In the genomic region with DNA sequence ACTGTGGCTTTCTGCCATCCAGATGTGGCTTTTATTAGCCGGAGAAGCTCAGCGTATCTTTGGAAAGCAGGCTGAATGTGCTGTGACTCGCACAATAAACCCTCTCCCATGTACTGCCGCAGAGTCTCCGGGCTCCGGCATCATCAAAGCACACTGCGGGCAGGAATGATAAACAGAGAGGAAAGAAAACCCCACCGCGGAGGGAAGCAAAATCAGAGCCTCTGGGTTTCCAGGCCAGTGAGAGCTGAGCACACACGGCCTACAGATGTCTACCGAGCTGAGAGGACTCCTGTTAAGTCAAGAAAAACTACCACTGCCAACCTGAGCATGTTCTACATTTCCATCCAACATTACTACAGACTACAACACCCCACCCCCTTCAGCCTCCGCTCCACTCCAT, we compare ENCODE assay signal across 8 mouse cellular contexts. TPM values are rescaled to one million over a fixed set of nuclear protein-coding genes. Genes with fewer than 3 reads are reported as not detected.
DNase-seq lines count a peak whose midpoint lies in the region; ATAC-seq and TF ChIP-seq lines count a peak whose summit lies in the region.

No protein-coding gene starts in this region.

- TF ChIP-seq CTCF in cortical plate, adult 2 months (IDR thresholded peaks at IDR 0.05; ENCODE audit: extremely low read depth, insufficient read depth, low read length), result no peak

- no peak for ATAC-seq in heart, embryonic 12.5 days (ENCODE audit: insufficient number of reproducible peaks, low FRiP score)
- no peak for ATAC-seq in hindbrain, embryonic 11.5 days (ENCODE audit: low FRiP score)
- no peak for ATAC-seq in midbrain, embryonic 13.5 days

- DNase-seq in heart, postnatal 14 days, result no peak
- peak; percentile 27 for DNase-seq in hindbrain, embryonic 11.5 days (ENCODE audit: low spot score)
- no peak for DNase-seq in yolk sac, embryonic 10.5 days (ENCODE audit: low spot score)
- no peak for DNase-seq in spleen, adult 18-20 months
- no peak for DNase-seq in left cerebral cortex, postnatal 25 days (ENCODE audit: low spot score in 2 of 2)

- H3K4me3 ChIP-seq in heart, embryonic 12.5 days, result peak overlapping the region; percentile 30
- H3K4me3 ChIP-seq in cortical plate, adult 2 months (ENCODE audit: insufficient read depth, low read length), result peak overlapping the region; percentile 9; the same call in 1 of the 2 replicates
- peak overlapping the region; percentile 18; the same call in 1 of the 2 replicates for H3K4me3 ChIP-seq in hindbrain, embryonic 11.5 days (ENCODE audit: low read depth, low read length)
- H3K4me3 ChIP-seq in midbrain, embryonic 13.5 days (replicated peaks), result peak overlapping the region; percentile 8; the same call in 1 of the 2 replicates

- H3K4me2 ChIP-seq in heart, embryonic 12.5 days, result peak overlapping the region; percentile 80
- H3K4me2 ChIP-seq in hindbrain, embryonic 11.5 days (replicated peaks; ENCODE audit: low read depth, low read length), result peak overlapping the region; percentile 17
- peak overlapping the region; percentile 89 for H3K4me2 ChIP-seq in midbrain, embryonic 13.5 days (replicated peaks)

- H3K9me3 ChIP-seq in heart, embryonic 12.5 days (replicated peaks), result no peaks in the 10 kb centered on the region
- no peaks in the 10 kb centered on the region for H3K9me3 ChIP-seq in hindbrain, embryonic 11.5 days (ENCODE audit: control insufficient read depth, low read length)
- H3K9me3 ChIP-seq in midbrain, embryonic 13.5 days, result no peaks in the 10 kb centered on the region

- H3K27ac ChIP-seq in heart, embryonic 12.5 days (ENCODE audit: poor library complexity, severe bottlenecking), result peak overlapping the region; percentile 55
- no peak overlapping the region for H3K27ac ChIP-seq in cortical plate, adult 2 months (ENCODE audit: insufficient read depth, low read length)
- no peak overlapping the region for H3K27ac ChIP-seq in hindbrain, embryonic 11.5 days (ENCODE audit: low read depth, low read length)
- no peak overlapping the region for H3K27ac ChIP-seq in midbrain, embryonic 13.5 days

- peak overlapping the region; percentile 44 for H3K9ac ChIP-seq in heart, embryonic 12.5 days
- no peak overlapping the region; the same call in 1 of the 2 replicates for H3K9ac ChIP-seq in hindbrain, embryonic 11.5 days (ENCODE audit: low read depth, low read length)
- H3K9ac ChIP-seq in midbrain, embryonic 13.5 days (replicated peaks), result no peak overlapping the region

- H3K36me3 ChIP-seq in heart, embryonic 12.5 days, result peaks cover 3% of the 10 kb centered on the region; the same call in 1 of the 2 replicates
- H3K36me3 ChIP-seq in hindbrain, embryonic 11.5 days (ENCODE audit: control insufficient read depth, insufficient read depth, low read length), result no peaks in the 10 kb centered on the region
- no peaks in the 10 kb centered on the region for H3K36me3 ChIP-seq in midbrain, embryonic 13.5 days

- intact Hi-C loops in heart, postnatal 14 days (cut with DNase I), result loop anchor here (10.0 kb wide), 3 partner anchors 59 to 569 kb away; a partner anchor contains a TSS
- intact Hi-C loops in left cerebral cortex, postnatal 25 days (cut with DNase I), result loop anchor here (10.0 kb wide), 1 partner anchor 569 kb away; a partner anchor contains a TSS

- H3K27me3 ChIP-seq in heart, embryonic 12.5 days (replicated peaks), result no peaks in the 10 kb centered on the region
- no peaks in the 10 kb centered on the region for H3K27me3 ChIP-seq in hindbrain, embryonic 11.5 days (ENCODE audit: control insufficient read depth, insufficient read depth, low read length)
- H3K27me3 ChIP-seq in midbrain, embryonic 13.5 days, result no peaks in the 10 kb centered on the region

- WGBS in heart, embryonic 12.5 days, result 18% methylated on average over 12 of the region's 12 CpGs
- WGBS in hindbrain, embryonic 11.5 days, result 28% methylated on average over 12 of the region's 12 CpGs
- 31% methylated on average over 12 of the region's 12 CpGs for WGBS in midbrain, embryonic 13.5 days

- H3K4me1 ChIP-seq in heart, embryonic 12.5 days (replicated peaks), result peaks cover 67% of the 10 kb centered on the region
- H3K4me1 ChIP-seq in cortical plate, adult 2 months (ENCODE audit: control insufficient read depth, insufficient read depth, low read length), result peaks cover 6% of the 10 kb centered on the region; the same call in 1 of the 2 replicates
- H3K4me1 ChIP-seq in hindbrain, embryonic 11.5 days (replicated peaks; ENCODE audit: control insufficient read depth, insufficient read depth, low read length), result peaks cover 22% of the 10 kb centered on the region
- peaks cover 80% of the 10 kb centered on the region for H3K4me1 ChIP-seq in midbrain, embryonic 13.5 days (replicated peaks)

- no peak for TF ChIP-seq POLR2A in cortical plate, adult 2 months (IDR thresholded peaks at IDR 0.05; ENCODE audit: extremely low read depth, insufficient read depth, low read length)

RNA-seq across cellular contexts. Expression of a gene that starts 5.0 kb away (rescaled TPM):
- 29.6 and 31.6 TPM in 2 replicates for polyA plus RNA-seq in heart, embryonic 12.5 days (2016; fragmentation: Nextera tagmentation; extraction: Ambion mirVana)
- total RNA-seq in heart, postnatal 14 days (2021), result 10 to 100 TPM; 28.4 to 28.7 TPM
- 12.8 and 13.8 TPM in 2 replicates for polyA plus RNA-seq in cortical plate, adult 2 months (2012; rRNA removed)
- 22.0 and 25.8 TPM in 2 replicates for polyA plus RNA-seq in hindbrain, embryonic 11.5 days (2014; fragmentation: Nextera tagmentation; extraction: Ambion mirVana)
- polyA plus RNA-seq in midbrain, embryonic 13.5 days (2015; fragmentation: Nextera tagmentation; extraction: Ambion mirVana), result 8.0 and 8.6 TPM in 2 replicates
- 10 to 100 TPM; 21.4 to 25.7 TPM for total RNA-seq in left cerebral cortex, postnatal 25 days (2021)

RNA-seq across cellular contexts. Expression of a gene that starts 50.1 kb away (rescaled TPM):
- 55.3 and 59.7 TPM in 2 replicates for polyA plus RNA-seq in heart, embryonic 12.5 days (2016; fragmentation: Nextera tagmentation; extraction: Ambion mirVana)
- total RNA-seq in heart, postnatal 14 days (2021), result 10 to 100 TPM; 13.7 to 16.2 TPM
- 8.2 and 10.2 TPM in 2 replicates for polyA plus RNA-seq in cortical plate, adult 2 months (2012; rRNA removed)
- polyA plus RNA-seq in hindbrain, embryonic 11.5 days (2014; fragmentation: Nextera tagmentation; extraction: Ambion mirVana), result not detected in 2 replicates
- polyA plus RNA-seq in midbrain, embryonic 13.5 days (2015; fragmentation: Nextera tagmentation; extraction: Ambion mirVana), result 0.28 TPM in 1 of 2 replicates, not detected in the other
- total RNA-seq in left cerebral cortex, postnatal 25 days (2021), result 1 to 10 TPM; 8.1 to 9.1 TPM

Comparison
In these comparisons a context has a peak if more than half of its experiments do, and no peak if none do; other contexts are left out.
1. H3K4me2 ChIP-seq: peak in every context shown above with its lines; median percentile 89 in midbrain, embryonic 13.5 days; 80 in heart, embryonic 12.5 days; 17 in hindbrain, embryonic 11.5 days.